ENCODE assay signal across 7 mouse cellular contexts in the genomic region with DNA sequence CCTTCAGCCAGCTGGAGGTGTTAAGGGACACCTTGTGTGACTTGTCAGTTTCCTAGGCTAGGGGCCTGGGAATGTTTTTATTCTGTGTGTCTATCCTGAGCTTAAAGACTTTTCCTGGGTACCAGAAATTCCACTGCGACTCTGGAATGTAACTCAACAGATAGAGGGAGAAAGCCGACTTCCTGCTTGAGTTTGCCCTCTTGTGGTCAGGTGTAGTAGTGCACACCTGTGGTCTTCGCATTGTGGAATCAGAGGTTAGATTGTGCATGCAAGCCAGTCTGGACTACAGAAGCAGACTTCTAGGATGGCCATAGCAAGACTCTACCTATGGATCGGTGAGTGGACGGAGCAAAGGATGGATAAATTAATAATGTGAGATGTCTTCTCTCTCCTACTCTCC. TPM values are rescaled to one million over a fixed set of nuclear protein-coding genes. Genes with fewer than 3 reads are reported as not detected.
A peak's percentile ranks its signal among the peaks of the same experiment; 100 is the strongest.
DNase-seq lines count a peak whose midpoint lies in the region.

No protein-coding gene starts in this region.

- intact Hi-C loops in heart, postnatal 25 days (cut with DNase I), result no loop called here

- peak; percentile 36 for DNase-seq in right cerebral cortex, adult 18-20 months
- no peak for DNase-seq in right cerebral cortex, postnatal 36 days (ENCODE audit: low spot score in 2 of 2)
- peak; percentile 87 for DNase-seq in brain, adult 2 months (ENCODE audit: low read depth, low spot score)
- peak; percentile 50 for DNase-seq in hindlimb bud, embryonic 11.5 days (ENCODE audit: extremely low spot score, low read depth, low spot score)
- peak; percentile 76 for DNase-seq in lung, postnatal 36 days
- DNase-seq in thymus, postnatal 36 days, result peak; percentile 48 to 62
- no peak for DNase-seq in heart, postnatal 25 days (ENCODE audit: low spot score)

RNA-seq across cellular contexts. Expression of a gene that starts 33.3 kb away (rescaled TPM):
- total RNA-seq in heart, postnatal 25 days (2021), result not detected

Comparison
In these comparisons a context has a peak if more than half of its experiments do, and no peak if none do; other contexts are left out.
1. DNase-seq: peak in right cerebral cortex, adult 18-20 months (single experiment), brain, adult 2 months (single experiment), hindlimb bud, embryonic 11.5 days (single experiment), lung, postnatal 36 days (single experiment) and thymus, postnatal 36 days (2 of 2); none in right cerebral cortex, postnatal 36 days (0 of 2) and heart, postnatal 25 days (single experiment).